Mouse (Mus musculus) erythroblast, embryonic 14.5 days (primary cell): ENCODE data around the gene Fbln1.

Source experiments
- GATA1 ChIP-seq: IDR thresholded peaks from 2 replicates; pipeline ENCODE4 v1.6.1; 2012; ENCODE audit warnings: low read length, inconsistent platforms, mixed read lengths
- TAL1 ChIP-seq: IDR thresholded peaks from 3 replicates; pipeline ENCODE4 v1.6.1; 2012; ENCODE audit warnings: low read length, inconsistent platforms, mixed read lengths

GRCm38 (mm10) chr15:85295544-85295943, 89.8 kb downstream of the Fbln1 start:
- TF ChIP-seq TAL1 (no peak), GATA1 (no peak)
